Mouse (Mus musculus) lung, postnatal 0 days (tissue): ENCODE measurements at regions not wholly inside any gene's neighbourhood (a gene's known extent, or its start where the extent isn't known, plus 50 kb on each side); places are given as distances from the start of the nearest gene placed in this dataset.

Experiments used
- ATAC-seq: fragments of 200-750 bp; cut with Nextera tagmentation; 2 replicates; pipeline ENCODE4 v1.8.0; 2017; ENCODE audit warnings: moderate library complexity
- DNase-seq: peaks from one replicate; pipeline ENCODE4 v3.0.0-alpha.2; 2016; ENCODE audit warnings: low spot score
- H3K27ac ChIP-seq: fragments of 300-500 bp; sonication (generic); 2 replicates; pipeline ENCODE4 v1.5.1; 2014; ENCODE audit warnings: antibody characterized with exemption, mild to moderate bottlenecking, low read length, mixed read lengths
- H3K27me3 ChIP-seq: fragments of 300-500 bp; sonication (generic); replicated peaks from 2 replicates; pipeline ENCODE4 v1.6.1; 2014; ENCODE audit warnings: low read length, mixed read lengths; ENCODE audit not compliant: insufficient read depth
- H3K36me3 ChIP-seq: fragments of 300-500 bp; sonication (generic); 2 replicates; pipeline ENCODE4 v1.6.1; 2014; ENCODE audit warnings: low read length, mixed read lengths; ENCODE audit not compliant: insufficient read depth
- H3K4me1 ChIP-seq: fragments of 300-500 bp; sonication (generic); 2 replicates; pipeline ENCODE4 v1.6.1; 2014; ENCODE audit warnings: antibody characterized with exemption, low read depth, low read length, mixed read lengths; ENCODE audit not compliant: insufficient read depth
- H3K4me2 ChIP-seq: fragments of 300-500 bp; sonication (generic); replicated peaks from 2 replicates; pipeline ENCODE4 v1.6.1; 2014; ENCODE audit warnings: low read depth, mild to moderate bottlenecking, low read length, moderate library complexity, mixed read lengths
- H3K4me3 ChIP-seq: fragments of 300-500 bp; sonication (generic); 2 replicates; pipeline ENCODE4 v1.5.1; 2014; ENCODE audit warnings: low read depth, low read length
- H3K9ac ChIP-seq: fragments of 300-500 bp; sonication (generic); replicated peaks from 2 replicates; pipeline ENCODE4 v1.6.1; 2014; ENCODE audit warnings: low read depth, mild to moderate bottlenecking
- H3K9me3 ChIP-seq: fragments of 300-500 bp; sonication (generic); 2 replicates; pipeline ENCODE4 v1.6.1; 2016; ENCODE audit warnings: low read length, mixed read lengths
- CTCF ChIP-seq: IDR thresholded peaks from 2 replicates; pipeline ENCODE4 v1.5.1; 2016; ENCODE audit warnings: antibody characterized with exemption, mild to moderate bottlenecking
- EP300 ChIP-seq: IDR thresholded peaks from 2 replicates; pipeline ENCODE4 v1.6.1; 2016; ENCODE audit warnings: antibody characterized with exemption, mild to moderate bottlenecking, control low read depth
- WGBS: fragments of 180-500 bp; shearing (Covaris S2); extraction: QIAGEN DNeasy Blood & Tissue Kit; methylation state at CpG from one replicate; pipeline ENCODE4 v1.1.7; 2014; 5-methylcytosine and 5-hydroxymethylcytosine counted together

- Histone ChIP-seq H3K27ac (no peak overlapping the region), H3K4me1 (no peaks in the 10 kb centered on the region), H3K4me2 (no peak overlapping the region), H3K36me3 (no peaks in the 10 kb centered on the region), H3K9ac (no peak overlapping the region), H3K4me3 (no peak overlapping the region), H3K27me3 (no peaks in the 10 kb centered on the region), H3K9me3 (no peaks in the 10 kb centered on the region)
- TF ChIP-seq CTCF (no peak), EP300 (no peak)
- DNase-seq (no peak), ATAC-seq (no peak)
- 75% methylated on average over 10 of the region's 10 CpGs for WGBS
Observed at GRCm38 (mm10) chr2:56997500-56997899, 126.3 kb downstream of the Nr4a2 start.

- DNase-seq: peak; percentile 24
- Histone ChIP-seq H3K9me3 (no peaks in the 10 kb centered on the region), H3K36me3 (no peaks in the 10 kb centered on the region), H3K4me1 (no peaks in the 10 kb centered on the region), H3K4me2 (no peak overlapping the region), H3K27ac (no peak overlapping the region), H3K9ac (no peak overlapping the region), H3K27me3 (no peaks in the 10 kb centered on the region), H3K4me3 (no peak overlapping the region)
- no peak for ATAC-seq
- TF ChIP-seq CTCF (no peak), EP300 (no peak)
- WGBS: 46% methylated on average over 5 of the region's 5 CpGs
Observed at GRCm38 (mm10) chr2:56992851-56993250, 131.0 kb downstream of the Nr4a2 start.

GRCm38 (mm10) chr2:56991821-56992220, 132.0 kb downstream of the Nr4a2 start:
- H3K36me3 ChIP-seq: no peaks in the 10 kb centered on the region
- TF ChIP-seq EP300 (no peak), CTCF (no peak)
- H3K27ac ChIP-seq: no peak overlapping the region
- WGBS: 64% methylated on average over 3 of the region's 3 CpGs
- no peak overlapping the region for H3K4me2 ChIP-seq
- H3K4me1 ChIP-seq: no peaks in the 10 kb centered on the region
- no peak overlapping the region for H3K9ac ChIP-seq
- ATAC-seq: no peak
- no peaks in the 10 kb centered on the region for H3K27me3 ChIP-seq
- no peaks in the 10 kb centered on the region for H3K9me3 ChIP-seq
- DNase-seq: no peak
- no peak overlapping the region for H3K4me3 ChIP-seq

- no peaks in the 10 kb centered on the region for H3K9me3 ChIP-seq
- no peak for ATAC-seq
- H3K4me1 ChIP-seq: no peaks in the 10 kb centered on the region
- no peak overlapping the region for H3K4me3 ChIP-seq
- no peak overlapping the region for H3K4me2 ChIP-seq
- TF ChIP-seq CTCF: no peak
- no peak for TF ChIP-seq EP300
- no peaks in the 10 kb centered on the region for H3K36me3 ChIP-seq
- no peak for DNase-seq
- no peaks in the 10 kb centered on the region for H3K27me3 ChIP-seq
- H3K9ac ChIP-seq: no peak overlapping the region
- 62% methylated on average over 9 of the region's 9 CpGs for WGBS
- H3K27ac ChIP-seq: no peak overlapping the region
Observed at GRCm38 (mm10) chr2:56990768-56991167, 133.0 kb downstream of the Nr4a2 start.

- DNase-seq (peak; percentile 84), ATAC-seq (peak; percentile 96)
- H3K4me1 ChIP-seq: no peaks in the 10 kb centered on the region
- no peaks in the 10 kb centered on the region for H3K36me3 ChIP-seq
- TF ChIP-seq CTCF: no peak
- TF ChIP-seq EP300: peak; percentile 87
- H3K9me3 ChIP-seq: no peaks in the 10 kb centered on the region
- no peaks in the 10 kb centered on the region for H3K27me3 ChIP-seq
- 53% methylated on average over 4 of the region's 4 CpGs for WGBS
- H3K27ac ChIP-seq: no peak overlapping the region
- H3K4me3 ChIP-seq: no peak overlapping the region
- H3K9ac ChIP-seq: no peak overlapping the region
- H3K4me2 ChIP-seq: no peak overlapping the region
Observed at GRCm38 (mm10) chr2:56983167-56983566, 140.6 kb downstream of the Nr4a2 start.

GRCm38 (mm10) chr2:56980601-56981000, 143.2 kb downstream of the Nr4a2 start:
- Histone ChIP-seq H3K27ac (no peak overlapping the region), H3K4me3 (no peak overlapping the region), H3K9me3 (no peaks in the 10 kb centered on the region), H3K4me1 (no peaks in the 10 kb centered on the region), H3K27me3 (no peaks in the 10 kb centered on the region), H3K36me3 (no peaks in the 10 kb centered on the region), H3K4me2 (no peak overlapping the region), H3K9ac (no peak overlapping the region)
- DNase-seq (no peak), ATAC-seq (no peak)
- no peak for TF ChIP-seq CTCF
- TF ChIP-seq EP300: no peak

- no peak for ATAC-seq
- H3K4me1 ChIP-seq: no peaks in the 10 kb centered on the region
- H3K27ac ChIP-seq: no peak overlapping the region
- DNase-seq: no peak
- H3K9me3 ChIP-seq: no peaks in the 10 kb centered on the region
- no peak overlapping the region for H3K4me3 ChIP-seq
- H3K36me3 ChIP-seq: no peaks in the 10 kb centered on the region
- WGBS: 83% methylated on average over 1 of the region's 1 CpGs
- TF ChIP-seq EP300 (no peak), CTCF (no peak)
- no peak overlapping the region for H3K9ac ChIP-seq
- H3K4me2 ChIP-seq: no peak overlapping the region
- H3K27me3 ChIP-seq: no peaks in the 10 kb centered on the region
Observed at GRCm38 (mm10) chr2:56975680-56976079, 148.1 kb downstream of the Nr4a2 start.
